Mouse (Mus musculus) mouse trophoblast stem cell (cell line): ENCODE measurements at regions not wholly inside any gene's neighbourhood (a gene's known extent, or its start where the extent isn't known, plus 50 kb on each side); places are given as distances from the start of the nearest gene placed in this dataset.

ENCODE experiments used
- in situ Hi-C, 2 experiments: fragments of 300-500 bp; cut with MseI, MboI; formaldehyde crosslinking; loops; 2 replicates in 1 of 2; 3 replicates in 1 of 2; pipeline ENCODE4 v1.15.1; 2025

DNA sequence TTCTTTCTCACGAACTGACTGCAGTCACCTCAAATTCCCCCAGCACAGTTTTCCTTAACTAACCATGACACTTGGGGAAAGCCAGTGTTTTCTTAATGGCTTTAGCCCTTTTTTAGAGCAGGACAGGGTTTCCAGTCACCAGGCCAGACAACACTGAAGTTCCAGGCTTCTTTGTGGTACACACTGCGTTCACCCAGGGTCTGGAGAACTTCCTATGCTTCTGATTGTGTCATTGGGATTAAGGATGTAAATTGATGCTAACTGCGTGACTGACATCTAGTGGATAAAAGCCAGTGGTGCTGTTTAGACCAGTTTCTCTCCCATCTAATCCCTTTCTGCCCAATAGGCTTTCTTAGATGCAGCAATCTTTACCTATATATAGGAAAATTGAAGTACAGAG, 265.2 kb upstream of the Nr5a2 start:
- in situ Hi-C loops, result no loop called here

DNA sequence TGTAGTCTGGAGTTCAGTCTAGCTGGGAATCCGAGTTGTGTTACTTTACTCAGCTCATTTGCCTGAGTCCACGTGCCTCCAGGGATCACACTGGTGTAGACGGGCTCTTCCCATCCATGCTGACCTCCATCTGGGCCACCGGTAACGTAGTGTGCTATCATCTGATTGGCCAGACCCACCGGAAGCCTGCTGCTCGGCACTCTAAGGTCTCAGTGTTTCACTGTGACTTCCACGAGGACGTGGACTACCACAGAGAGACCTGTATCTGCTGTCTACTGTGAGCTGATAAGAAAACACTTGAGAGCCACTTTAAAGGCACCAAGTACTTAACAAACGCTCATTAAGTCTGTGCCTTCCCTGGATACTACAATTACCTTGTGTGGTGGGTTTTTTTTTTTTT, 262.8 kb upstream of the Nr5a2 start:
- in situ Hi-C loops, result loop anchor here in 1 of 2 experiments (25.0 kb wide), 1 partner anchor 661 kb away; no protein-coding TSS in a partner anchor

DNA sequence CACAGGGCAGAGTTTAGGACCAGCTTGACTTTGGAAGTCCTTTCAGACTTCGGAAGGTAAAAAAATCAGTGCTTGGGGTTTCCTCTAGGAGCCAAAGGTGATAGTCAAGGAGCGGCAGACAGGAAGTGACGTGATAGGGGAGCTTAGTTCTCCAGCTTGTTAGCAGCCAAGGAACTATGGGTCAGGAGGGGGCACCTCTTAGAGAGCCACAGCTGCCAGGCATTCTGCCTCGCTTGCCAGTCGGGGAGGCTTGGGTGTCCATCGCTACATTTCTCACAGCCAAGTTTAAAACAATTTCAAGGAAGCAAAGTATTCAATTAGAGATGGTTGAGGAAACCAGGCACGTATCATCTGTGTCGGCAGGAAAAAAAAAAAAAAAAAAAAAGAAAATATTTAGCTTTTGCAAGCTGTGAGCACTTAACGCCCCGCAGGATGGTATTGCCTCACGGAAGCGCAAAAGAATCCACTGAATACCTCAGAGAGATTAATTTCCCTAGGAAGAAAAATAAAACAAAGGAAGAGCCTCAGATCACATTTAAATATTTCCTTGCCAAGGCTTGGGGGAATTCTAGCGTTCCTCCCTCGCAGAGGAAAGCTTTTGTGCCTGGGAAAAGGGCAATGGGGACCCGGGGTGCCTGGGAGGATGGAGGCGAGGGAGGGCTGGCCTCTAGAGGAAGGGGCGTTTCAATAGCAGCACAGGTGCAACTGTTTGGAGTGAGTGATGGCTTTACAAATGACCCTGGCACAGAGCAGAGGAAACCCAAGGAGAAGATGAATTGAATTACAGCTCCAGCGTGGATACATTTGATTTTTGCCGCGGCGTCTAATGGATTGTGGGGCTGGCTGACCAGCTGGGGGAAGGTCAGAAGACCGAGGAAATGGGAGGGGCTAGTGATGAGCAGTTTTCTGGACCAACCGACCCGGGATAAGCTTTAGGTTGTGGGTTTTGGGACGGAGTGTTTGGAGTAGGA, 261.1 kb upstream of the Nr5a2 start:
- in situ Hi-C loops, result loop anchor here in 1 of 2 experiments (25.0 kb wide), 1 partner anchor 659 kb away; no protein-coding TSS in a partner anchor

DNA sequence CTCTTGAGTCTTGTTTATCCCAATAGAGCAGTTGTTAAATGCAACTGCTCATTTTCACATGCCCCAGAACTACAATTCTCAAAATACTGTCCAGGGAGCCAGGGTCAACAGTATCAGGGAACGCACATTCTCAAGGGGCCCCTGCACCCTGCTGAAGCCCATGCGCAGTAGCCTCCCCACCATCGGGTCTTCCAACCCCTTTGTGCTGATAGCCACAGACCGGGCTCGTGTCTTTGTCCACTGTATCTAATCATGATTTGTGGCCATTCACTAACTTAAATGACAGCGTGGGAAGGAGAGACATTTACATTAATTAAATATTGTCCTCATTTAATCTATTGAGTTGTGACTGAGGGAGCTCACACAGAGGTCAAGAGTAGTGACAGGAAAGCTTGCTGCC, 260.0 kb upstream of the Nr5a2 start:
- in situ Hi-C loops, result loop anchor here in 1 of 2 experiments (25.0 kb wide), 1 partner anchor 658 kb away; no protein-coding TSS in a partner anchor

DNA sequence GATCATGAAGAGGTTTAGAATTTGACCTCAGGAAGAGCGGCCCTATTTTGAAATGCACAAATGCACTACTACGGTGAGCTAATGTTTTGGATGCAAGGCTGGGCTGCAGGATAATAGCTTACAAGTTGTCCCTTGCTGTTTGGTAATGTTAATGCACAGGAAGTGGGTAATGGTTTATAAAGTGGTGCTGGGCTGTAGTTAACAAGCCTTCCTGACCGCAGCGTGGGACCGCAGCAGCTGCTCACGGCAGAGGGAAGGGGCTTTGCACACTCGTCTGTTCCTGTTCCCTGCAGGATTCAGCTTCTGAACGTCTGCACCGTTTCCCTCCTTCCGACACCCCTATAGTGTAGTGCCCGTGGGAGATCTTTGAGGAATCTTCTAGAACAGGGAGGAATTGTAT, 258.4 kb upstream of the Nr5a2 start:
- in situ Hi-C loops, result loop anchor here in 1 of 2 experiments (25.0 kb wide), 1 partner anchor 656 kb away; no protein-coding TSS in a partner anchor

DNA sequence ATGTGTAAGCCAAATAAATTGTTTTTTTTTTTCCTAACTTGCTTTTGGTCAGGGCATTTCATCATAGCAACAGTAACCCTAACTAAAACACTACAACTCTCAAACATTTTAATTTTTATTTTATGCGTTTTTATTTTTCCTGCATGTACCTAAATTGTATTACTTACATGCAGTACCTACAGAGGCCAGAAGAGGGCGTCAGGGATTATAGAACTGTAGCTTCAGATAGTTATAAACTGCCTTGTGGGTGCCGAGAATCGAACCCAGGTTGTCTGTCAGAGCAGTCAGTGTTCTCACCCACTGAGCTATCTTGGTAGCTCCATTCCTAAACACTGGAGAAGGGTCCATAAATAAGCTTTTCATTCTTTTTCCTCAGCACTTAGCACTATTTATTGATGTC, 257.8 kb upstream of the Nr5a2 start:
- in situ Hi-C loops, result loop anchor here in 1 of 2 experiments (25.0 kb wide), 1 partner anchor 656 kb away; no protein-coding TSS in a partner anchor

DNA sequence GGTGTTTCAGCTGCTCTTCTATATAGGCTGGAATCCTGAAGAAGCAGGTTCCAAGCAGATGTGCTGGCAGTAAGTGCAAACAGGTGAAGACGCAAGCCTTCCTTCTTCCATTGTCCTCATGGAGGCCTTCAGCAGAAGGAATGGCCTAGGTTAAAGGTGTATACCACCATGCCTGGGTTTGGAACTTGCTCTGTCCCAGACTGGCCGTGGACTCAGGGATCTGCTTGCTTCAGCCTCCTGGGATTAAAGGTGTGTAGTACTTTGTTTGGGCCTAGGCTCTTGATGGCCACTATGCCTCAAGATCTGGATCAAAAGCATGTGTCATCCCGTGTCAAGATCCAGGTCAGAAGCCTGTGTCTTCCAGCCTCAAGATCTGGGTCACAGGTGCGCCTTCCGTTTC, 257.0 kb upstream of the Nr5a2 start:
- in situ Hi-C loops, result loop anchor here in 1 of 2 experiments (25.0 kb wide), 1 partner anchor 655 kb away; no protein-coding TSS in a partner anchor

DNA sequence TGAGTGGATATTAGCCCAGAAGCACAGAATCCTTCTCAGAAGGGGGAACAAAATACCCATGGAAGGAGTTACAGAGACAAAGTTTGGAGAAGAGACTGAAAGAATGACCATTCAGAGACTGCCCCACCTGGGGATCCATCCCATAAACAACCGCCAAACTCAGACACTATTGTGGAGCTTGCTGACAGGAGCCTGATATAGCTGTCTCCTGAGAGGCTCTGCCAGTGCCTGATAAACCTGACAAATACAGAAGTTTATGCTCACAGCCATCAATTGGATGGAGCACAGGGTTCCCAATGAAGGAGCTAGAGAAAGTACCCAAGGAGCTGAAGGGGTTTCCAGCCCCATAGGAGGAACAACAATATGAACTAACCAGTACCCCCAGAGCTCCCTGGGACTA, 254.1 kb upstream of the Nr5a2 start:
- in situ Hi-C loops, result loop anchor here in 1 of 2 experiments (25.0 kb wide), 1 partner anchor 652 kb away; no protein-coding TSS in a partner anchor

DNA sequence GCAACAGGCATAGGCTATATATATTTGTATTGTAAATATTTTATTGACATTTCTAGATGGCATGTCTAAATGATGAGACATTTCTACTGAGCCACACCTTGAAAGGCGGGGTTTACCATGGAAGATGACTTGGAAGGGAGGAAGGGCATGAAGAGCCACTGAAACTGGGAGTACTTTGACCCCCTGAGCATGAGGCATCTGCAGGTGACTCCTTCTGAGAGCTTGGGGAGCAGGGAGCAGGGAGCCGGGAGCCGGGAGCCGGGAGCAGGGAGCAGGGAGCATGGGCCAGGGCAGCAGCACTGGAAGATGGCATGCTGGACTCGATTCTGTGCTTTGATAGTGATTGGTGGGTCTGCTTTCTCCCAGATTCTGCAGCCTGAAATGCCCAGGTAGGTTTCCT, 253.5 kb upstream of the Nr5a2 start:
- in situ Hi-C loops, result loop anchor here in 1 of 2 experiments (25.0 kb wide), 1 partner anchor 651 kb away; no protein-coding TSS in a partner anchor

DNA sequence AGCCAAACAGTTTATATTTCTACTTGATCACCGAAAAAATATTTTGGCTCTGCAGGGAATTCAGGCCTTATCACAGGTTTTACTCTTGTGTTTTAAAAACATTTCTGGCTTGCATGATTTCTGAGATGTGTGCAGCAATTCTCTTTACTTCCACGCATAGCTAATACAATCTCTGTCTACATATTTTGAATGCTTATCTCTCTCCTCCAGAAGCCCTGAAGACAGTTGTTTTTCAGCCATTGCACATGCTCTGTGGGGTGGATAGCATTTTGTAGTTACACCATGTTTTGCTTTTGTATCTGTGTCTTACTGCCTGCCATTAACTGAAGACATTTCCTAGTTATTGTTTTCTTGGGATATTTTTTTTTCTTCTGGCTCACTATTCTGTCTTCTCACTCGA, 252.6 kb upstream of the Nr5a2 start:
- in situ Hi-C loops, result loop anchor here in 1 of 2 experiments (25.0 kb wide), 1 partner anchor 651 kb away; no protein-coding TSS in a partner anchor

DNA sequence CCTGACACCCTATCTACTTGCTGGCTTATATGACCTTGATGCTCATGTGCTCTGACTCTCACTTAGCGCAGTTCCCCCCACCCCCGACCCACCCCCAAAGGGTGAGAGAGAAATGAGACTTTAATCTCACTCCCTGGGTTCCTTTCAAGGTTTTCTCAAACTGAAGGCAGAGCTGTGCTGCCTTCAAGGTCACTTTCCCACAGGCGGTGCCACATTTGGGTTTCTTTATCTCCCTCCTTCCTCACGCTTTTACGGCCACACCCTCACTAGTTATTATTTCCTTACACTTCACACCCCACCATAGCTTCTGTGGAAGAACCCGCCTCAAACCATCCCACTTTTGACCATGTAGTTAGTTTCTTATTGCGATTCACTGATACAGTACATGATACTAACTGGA, 244.1 kb upstream of the Nr5a2 start:
- in situ Hi-C loops, result loop anchor here in 1 of 2 experiments (25.0 kb wide), 1 partner anchor 642 kb away; no protein-coding TSS in a partner anchor

DNA sequence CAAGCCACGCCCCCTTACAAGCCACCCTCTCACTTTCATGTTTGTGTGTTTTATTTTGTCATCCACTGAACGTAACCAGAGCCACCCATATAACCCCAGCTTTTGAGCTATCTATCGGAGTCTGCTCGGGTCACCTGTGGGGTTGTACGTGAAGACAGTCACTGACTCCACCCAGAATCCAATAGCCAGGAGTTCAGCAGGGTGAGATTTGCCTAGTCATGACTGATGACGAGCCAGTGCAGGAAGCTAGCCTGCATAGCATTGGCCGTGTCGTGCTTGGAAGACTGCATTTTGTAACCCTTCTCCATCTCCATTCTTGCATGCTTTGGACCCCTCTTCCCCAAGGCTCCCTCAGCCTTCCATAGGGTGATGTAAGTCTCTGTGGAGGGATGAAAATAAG, 243.3 kb upstream of the Nr5a2 start:
- in situ Hi-C loops, result loop anchor here in 1 of 2 experiments (25.0 kb wide), 1 partner anchor 641 kb away; no protein-coding TSS in a partner anchor

DNA sequence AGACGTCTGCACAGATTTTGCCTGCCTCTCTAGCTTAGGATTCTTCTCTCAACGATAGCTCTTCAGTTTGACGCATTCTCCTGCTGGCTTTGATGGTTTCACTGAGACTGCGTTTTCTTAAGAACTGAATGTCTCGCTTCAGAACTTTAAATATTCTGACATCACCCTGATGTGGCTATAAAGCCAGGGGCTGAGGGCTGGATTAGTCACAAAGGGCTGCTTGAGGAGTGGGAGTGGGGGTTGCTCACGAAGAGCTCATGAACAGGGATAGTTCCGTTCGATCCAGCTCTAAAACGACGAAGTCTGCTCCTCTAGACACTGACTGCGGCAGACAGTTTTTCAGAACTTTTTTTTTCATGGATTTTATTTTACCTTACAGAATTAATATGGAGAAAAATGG, 240.7 kb upstream of the Nr5a2 start:
- in situ Hi-C loops, result loop anchor here in 1 of 2 experiments (25.0 kb wide), 1 partner anchor 639 kb away; no protein-coding TSS in a partner anchor

DNA sequence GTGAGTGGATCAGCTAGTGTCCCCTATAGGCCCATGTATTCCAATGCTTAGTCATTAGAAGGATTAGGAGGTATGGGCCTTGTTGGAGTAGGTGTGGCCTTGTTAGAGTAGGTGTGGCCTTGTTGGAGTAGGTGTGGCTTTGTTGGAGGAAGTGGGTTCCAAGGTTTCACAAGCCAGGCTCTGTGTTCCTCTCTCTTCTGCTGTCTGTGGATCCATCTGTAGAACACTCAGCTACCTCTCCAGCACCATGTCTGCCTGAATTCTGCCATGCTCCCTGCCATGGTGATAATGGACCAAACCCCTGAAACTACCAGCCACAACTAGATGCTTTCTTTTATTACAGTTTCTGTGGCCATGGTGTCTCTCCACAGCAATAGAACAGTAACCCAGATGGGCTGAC, 235.7 kb upstream of the Nr5a2 start:
- in situ Hi-C loops, result no loop called here

DNA sequence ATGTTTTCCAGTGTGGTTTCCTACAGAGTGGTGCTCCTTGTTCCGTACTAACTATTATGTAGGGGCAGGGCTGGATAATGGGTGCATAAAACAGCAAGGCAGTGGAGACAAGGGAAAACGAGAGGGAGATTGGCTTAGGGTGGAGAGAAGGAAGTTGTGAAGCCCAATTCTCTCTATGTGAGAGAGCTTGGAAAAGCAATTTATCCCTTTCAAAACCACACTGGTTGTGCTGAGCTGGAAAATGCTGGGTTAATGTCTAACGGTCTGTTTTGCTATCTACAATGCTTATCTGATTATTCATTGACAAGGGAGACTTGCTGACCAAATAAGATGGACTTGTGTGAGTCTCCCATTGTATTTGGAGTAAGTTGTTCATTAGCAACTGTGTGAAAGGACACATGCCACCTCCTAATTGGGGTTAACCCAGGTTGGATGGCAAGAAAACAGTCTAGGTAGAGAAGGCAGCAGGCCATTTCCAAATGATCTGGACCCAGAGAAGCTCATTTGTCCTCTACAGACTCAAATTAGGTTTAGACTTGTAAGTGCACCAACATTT, 234.9 kb upstream of the Nr5a2 start:
- in situ Hi-C loops, result no loop called here

DNA sequence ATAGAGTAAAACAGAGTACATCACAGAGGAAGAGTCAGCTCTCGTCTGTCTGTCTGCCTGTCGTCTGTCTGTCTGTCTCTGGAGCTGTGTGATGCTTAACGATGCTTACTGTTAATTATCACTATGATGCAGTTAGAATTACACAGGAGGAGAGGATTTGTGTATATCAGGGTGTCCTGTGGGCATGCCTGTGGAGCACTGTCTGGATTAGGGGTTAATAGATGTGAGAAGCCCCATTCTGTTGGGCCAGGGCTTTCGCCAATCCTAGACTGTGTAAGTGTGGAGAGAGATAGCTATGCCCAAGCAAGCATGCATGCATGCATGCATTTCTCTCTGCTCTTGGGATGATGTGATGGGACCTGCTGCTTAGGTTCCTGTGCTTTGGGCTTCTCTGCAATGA, 218.0 kb upstream of the Nr5a2 start:
- in situ Hi-C loops, result no loop called here

DNA sequence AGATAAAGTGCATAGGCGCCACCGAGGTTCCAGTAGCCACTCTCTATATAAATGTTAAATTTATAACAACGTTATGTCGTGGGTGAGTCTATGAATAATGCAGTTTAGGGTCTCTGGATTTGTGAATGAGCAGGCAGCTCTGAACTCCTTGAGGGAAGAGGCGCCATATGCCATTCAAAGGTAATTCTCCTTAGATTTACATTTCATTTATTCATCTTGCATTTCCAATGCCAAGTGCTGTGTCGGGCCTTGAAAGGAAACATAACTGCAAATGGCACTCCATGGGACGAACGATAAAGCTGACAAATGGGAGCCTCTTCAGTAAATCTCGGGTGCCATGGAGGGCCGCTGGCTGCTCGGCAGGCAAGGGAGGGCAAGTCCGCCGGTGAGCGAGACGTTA, 216.4 kb upstream of the Nr5a2 start:
- in situ Hi-C loops, result no loop called here

DNA sequence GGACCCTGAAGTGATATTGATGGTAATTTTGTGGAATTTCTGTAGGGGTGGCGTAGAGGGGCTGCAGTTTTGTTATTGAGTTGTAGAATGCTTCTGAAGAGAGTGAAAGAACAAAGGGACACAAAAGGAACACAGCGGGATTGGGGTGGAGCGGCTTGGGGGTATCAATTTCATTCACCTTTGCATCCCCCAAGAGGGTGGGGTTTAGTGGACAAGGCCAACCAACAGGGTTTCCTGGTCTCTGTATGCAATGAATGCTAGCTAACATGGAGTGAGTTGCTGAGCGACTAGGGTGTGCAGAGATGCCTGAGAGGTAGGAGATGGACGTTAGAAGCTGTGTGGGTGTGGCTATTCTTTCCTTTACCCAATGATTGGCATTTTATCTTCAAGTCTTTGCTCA, 213.8 kb upstream of the Nr5a2 start:
- in situ Hi-C loops, result no loop called here

DNA sequence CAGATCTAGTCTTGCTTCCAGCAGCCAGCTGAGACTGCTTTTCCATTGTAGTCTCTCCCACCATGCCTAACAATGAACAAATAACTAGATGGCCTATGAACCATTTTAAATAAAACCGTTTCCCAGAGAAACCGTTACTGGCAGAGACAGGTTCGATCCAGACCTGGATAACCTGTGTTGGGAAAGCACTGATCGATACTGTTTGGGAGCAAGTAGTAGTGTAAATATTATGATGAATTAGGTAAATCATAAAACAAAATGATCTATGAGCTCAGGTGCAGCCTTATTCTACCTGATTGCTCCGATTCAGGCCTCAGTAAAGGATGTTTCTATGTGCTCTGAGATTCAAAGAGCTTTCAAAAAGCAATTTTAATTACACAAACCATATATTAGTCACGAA, 211.9 kb upstream of the Nr5a2 start:
- in situ Hi-C loops, result no loop called here

DNA sequence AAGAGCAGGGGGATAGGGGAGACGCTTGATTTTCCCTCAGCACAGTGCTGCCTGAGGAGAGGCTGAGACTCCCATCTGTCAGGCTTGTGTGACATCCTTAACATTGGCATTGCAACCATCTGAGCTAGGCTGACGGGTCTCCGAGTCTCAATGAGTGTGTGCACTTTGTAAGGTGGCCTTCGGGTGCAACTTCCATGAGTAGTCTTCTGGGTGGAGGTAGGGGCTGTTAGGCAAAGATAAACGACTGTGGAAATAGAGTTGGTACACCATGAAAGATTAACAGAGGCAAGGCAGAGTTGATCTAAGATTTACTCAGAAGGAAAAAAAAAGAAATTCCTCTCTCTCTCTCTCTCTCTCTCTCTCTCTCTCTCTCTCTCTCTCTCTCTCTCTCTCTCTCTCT, 211.2 kb upstream of the Nr5a2 start:
- in situ Hi-C loops, result no loop called here

DNA sequence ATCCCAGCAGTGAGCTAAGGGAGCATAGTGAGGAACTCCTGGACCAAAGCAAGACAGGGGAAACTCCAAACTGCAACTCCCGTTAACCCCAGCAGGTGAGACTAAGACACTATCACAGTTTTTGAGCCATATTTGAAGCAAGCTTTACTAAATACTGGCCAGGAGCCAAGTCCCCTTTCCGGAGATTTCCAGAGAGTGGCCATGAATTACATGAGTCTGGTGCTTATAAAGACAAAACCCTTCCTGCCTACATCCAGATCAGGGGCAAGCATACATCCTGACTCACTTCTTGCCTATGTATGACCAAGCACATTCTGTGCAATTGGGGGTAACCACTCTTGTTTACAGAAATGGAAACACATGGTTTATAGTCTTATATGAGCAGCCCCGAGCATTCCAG, 187.6 kb upstream of the Nr5a2 start:
- in situ Hi-C loops, result no loop called here

DNA sequence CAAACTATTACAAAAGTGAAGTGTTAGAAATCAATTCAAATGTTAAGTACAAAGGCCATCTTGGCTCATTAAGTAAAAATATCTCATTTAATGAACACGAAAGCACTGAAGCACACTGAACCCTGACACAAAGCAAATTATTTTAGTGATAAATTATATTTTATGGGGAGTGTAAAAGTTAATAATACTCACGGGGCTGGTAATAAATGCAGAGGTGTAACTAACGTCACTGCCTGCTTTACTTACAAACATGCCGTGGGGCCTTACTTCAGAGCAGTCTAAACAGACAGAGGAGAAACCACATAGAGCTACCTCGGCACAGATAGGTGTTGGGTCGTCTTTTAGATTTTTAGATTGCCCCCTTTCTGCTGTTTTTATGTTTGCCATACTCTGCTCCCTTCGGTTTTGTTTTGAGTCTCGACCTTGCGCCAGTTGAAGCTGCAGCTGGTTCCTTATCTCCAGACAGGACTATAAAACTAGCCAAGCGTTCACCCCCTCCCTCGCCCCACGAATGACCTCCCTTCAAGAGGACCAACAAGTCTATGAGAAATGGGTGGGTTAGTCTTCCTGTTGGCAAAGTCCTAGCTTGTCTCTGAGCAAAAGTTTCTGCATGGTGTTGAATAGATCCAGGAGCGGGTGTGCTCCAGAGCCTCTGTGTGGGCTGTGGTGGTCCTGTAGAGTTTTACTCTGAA, 181.8 kb upstream of the Nr5a2 start:
- in situ Hi-C loops, result no loop called here
